Mouse (Mus musculus): Measurements from ENCODE around the gene Rbfox1. TPM values are rescaled to one million over a fixed set of nuclear protein-coding genes. Genes with fewer than 3 reads are reported as not detected.

The Rbfox1 gene
- total RNA-seq, 1 experiment from 2014 or later, result not detected

GRCm38 (mm10) chr16:6532077-6532995 is 647.2 kb downstream of the Rbfox1 start:
- no peak for ATAC-seq (replicated peaks; ENCODE audit: low read depth, poor library complexity, severe bottlenecking)

GRCm38 (mm10) chr16:6555776-6556175 is 670.6 kb downstream of the Rbfox1 start:
- no peak for ATAC-seq (replicated peaks; ENCODE audit: low read depth, poor library complexity, severe bottlenecking)

GRCm38 (mm10) chr16:6557726-6558125 is 672.6 kb downstream of the Rbfox1 start:
- no peak for ATAC-seq (replicated peaks; ENCODE audit: low read depth, poor library complexity, severe bottlenecking)

DNA sequence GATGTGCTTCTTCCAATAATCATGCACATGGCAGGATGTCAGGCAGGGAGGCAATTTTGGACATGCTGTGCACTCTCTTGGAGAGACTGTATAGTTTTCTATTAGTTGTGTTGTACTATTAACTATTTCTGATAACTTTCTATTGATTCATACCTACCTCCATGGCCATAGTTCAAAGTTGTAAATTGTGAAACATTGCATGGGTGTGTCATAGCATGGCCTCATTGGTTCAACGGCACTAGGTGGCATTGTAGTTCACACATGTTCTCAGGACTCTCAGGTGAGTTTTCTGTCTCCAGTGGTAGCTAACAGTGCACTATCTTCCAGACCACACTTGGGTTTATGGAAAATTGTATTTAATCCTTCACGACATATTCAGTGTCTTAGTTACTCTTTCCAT is 699.5 kb downstream of the Rbfox1 start:
- ATAC-seq (replicated peaks; ENCODE audit: low read depth, poor library complexity, severe bottlenecking), result no peak

DNA sequence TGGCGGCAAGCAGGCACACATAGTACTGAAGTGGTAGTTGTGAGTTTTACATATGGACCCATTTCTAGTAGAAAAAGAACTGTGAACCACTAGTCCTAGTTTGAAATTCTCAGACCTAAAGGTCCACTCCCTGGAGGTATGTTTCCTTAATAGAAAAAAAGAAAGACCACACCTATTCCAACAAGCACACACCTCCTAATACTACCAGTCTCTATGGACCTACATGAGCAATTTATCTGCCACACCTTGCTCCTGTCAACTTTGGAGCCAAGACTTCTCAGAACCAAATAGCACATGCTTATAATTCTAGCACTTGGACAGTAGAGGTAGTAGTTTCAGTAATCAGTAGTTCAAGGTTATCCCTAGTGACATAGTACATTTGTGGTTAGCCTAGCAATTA is 700.0 kb downstream of the Rbfox1 start:
- ATAC-seq (replicated peaks; ENCODE audit: low read depth, poor library complexity, severe bottlenecking), result no peak

DNA sequence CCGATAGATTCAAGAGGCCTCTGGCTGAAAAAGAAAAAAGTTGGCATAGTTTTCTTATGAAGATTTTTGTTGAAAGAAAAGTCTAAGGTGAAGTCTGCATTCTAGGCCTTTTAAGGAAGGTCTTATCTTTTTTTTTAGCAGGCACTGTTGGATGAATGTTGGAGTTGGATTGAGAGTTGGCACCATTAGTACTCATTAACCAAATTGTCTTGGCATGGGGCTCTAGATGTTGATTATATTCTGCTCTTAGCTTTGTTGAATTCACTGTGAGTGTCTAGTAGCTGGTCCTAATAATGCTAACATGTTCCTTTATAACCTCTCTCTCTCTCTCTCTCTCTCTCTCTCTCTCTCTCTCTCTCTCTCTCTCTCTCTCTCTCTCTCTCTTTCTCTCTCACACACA is 731.4 kb downstream of the Rbfox1 start:
- ATAC-seq (replicated peaks; ENCODE audit: low read depth, poor library complexity, severe bottlenecking), result no peak

DNA sequence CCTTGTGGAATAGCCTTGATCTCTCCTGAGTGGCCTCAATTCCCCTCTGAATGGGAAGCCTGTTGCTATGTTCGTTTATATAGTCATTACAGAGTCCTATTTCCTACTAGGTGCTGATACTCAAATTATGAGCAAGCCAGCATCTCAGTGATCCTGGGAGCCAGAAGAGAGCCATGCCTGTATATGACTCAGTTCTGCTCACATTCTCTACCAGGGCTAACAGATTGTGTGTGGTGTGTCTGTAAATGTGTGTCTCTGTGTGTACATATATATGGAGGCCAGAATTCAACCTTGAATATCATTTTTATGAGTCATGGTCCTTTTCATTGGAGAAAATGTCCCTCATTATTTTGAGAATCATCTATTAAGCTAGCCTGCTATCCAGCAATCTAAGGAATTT is 755.2 kb downstream of the Rbfox1 start:
- no peak for ATAC-seq (replicated peaks; ENCODE audit: low read depth, poor library complexity, severe bottlenecking)

DNA sequence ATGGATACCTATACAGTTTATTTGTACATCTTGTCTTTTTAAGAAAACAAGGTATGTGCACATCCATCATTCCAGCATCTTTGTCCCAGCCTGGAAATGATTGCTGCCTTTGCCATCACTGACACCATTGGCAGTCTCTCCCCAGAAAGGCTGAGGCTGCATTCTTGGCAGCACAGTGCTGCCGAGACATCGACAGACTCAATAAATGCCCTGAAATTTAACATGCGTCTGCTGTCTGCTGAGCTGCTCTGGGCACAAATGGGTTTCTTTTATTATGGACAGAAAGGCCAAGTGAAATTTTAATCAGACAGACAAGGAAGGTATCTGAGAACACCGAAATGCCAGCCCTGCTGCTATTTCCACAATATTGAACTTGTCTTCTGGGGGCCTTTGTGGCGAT is 761.8 kb downstream of the Rbfox1 start:
- ATAC-seq (replicated peaks; ENCODE audit: low read depth, poor library complexity, severe bottlenecking), result no peak

DNA sequence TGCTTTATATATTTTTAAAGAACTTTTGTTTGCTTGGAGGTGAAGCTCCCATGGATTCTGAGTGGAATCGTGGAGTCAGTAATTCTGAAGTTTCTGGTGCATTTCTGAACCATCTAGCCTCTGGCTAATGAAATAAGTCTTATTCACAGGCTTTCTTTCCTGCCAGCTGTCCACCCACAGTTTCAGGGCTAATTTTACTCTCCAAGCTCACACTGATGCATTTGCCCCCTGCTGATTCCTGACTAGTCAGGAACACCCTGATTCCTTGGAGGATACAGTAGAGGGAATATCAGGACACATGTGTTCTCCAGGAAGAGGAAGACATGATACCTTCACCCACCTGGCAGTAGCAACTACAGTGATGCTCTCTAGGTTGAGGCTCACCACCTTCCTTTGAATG is 763.6 kb downstream of the Rbfox1 start:
- no peak for ATAC-seq (replicated peaks; ENCODE audit: low read depth, poor library complexity, severe bottlenecking)

- no peak for ATAC-seq (replicated peaks; ENCODE audit: low read depth, poor library complexity, severe bottlenecking)
These were observed 773.4 kb downstream of the Rbfox1 start for GRCm38 (mm10) chr16:6658594-6658993.

- ATAC-seq (replicated peaks; ENCODE audit: low read depth, poor library complexity, severe bottlenecking), result no peak
These were observed 801.1 kb downstream of the Rbfox1 start for GRCm38 (mm10) chr16:6686076-6686757.

DNA sequence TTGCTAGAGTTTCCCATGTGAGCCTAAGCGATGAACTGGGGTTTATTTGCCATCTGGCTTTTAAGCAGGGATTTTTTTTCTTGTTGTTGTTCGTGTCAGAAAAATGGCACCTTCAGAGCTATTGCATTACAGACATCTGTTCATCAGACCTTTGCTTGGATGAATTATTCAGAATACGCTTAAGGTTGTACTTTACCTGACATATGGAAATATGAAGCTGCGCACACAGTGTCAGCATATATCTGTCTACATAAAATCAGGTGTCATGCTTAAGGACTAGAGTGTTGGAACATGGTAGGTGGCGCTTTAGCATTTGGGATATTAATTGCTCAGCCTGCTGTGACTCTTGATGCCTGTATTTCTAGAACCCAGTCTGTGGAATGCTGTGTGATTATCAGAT is 819.7 kb downstream of the Rbfox1 start:
- ATAC-seq (replicated peaks; ENCODE audit: low read depth, poor library complexity, severe bottlenecking), result no peak

- ATAC-seq (replicated peaks; ENCODE audit: low read depth, poor library complexity, severe bottlenecking), result no peak
These were observed 827.2 kb downstream of the Rbfox1 start for GRCm38 (mm10) chr16:6712341-6712740.

GRCm38 (mm10) chr16:6715245-6715644 is 830.1 kb downstream of the Rbfox1 start:
- ATAC-seq (replicated peaks; ENCODE audit: low read depth, poor library complexity, severe bottlenecking), result no peak

GRCm38 (mm10) chr16:6716214-6716911 is 831.2 kb downstream of the Rbfox1 start:
- no peak for ATAC-seq (replicated peaks; ENCODE audit: low read depth, poor library complexity, severe bottlenecking)

DNA sequence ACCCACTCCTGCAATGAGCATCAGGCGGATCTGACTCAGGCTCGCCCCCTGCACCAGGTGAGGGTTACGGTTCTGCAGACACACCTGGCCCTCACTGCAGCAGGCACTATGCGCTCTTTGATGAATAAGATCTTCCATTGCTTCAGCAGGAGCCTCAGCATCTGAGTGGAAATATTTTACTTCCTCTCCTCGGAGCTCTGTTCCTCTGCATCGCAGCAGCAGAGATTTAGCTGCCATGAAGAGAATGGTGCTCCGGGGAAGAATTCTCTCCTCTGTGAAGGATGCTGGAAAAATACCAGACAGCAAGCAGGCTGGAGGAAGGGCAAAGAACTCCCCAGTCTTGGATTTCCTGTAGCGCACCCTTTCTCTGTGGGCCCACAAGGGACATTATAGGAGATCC is 833.9 kb downstream of the Rbfox1 start:
- no peak for ATAC-seq (replicated peaks; ENCODE audit: low read depth, poor library complexity, severe bottlenecking)

GRCm38 (mm10) chr16:6732646-6733045 is 847.5 kb downstream of the Rbfox1 start:
- ATAC-seq (replicated peaks; ENCODE audit: low read depth, poor library complexity, severe bottlenecking), result no peak

- ATAC-seq (replicated peaks; ENCODE audit: low read depth, poor library complexity, severe bottlenecking), result no peak
These were observed 848.3 kb downstream of the Rbfox1 start for GRCm38 (mm10) chr16:6733427-6733826.

DNA sequence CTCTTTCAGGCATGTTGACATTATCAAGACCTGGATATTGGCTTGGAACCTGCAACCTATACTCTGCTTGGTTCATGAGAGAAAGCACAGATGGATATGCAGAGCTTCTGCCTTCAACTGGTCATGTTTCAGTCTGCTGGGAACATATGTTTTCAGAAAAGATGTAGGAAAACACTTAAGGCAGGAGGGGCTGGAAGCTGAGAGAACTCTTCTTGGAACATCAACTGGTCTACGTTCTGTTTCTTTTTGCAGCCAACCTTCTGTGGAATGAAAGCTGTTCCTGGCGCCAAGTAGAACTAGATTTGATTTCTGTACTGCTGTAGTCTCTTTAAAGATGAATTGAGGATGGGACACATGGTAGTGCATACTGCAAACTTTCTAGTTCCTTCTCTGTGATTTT is 851.4 kb downstream of the Rbfox1 start:
- no peak for ATAC-seq (replicated peaks; ENCODE audit: low read depth, poor library complexity, severe bottlenecking)

DNA sequence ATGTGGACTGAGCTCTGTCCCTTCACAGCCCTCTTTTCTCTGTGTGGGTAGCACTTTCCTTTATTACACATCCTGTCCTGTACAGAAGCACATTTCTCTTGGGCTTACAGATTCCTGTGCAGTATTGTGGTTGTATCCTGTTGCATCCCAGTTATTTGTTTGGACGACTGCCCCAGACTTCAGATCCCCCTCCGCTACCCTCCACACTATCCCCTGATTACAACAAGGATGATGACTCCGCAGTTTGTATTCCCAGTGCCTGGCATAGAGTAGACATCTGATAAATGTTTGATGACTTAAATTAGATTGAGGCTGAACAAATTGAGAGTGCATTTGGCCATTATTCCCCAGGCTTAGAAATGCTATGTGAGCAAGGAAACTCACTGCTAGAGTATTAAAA is 851.8 kb downstream of the Rbfox1 start:
- no peak for ATAC-seq (replicated peaks; ENCODE audit: low read depth, poor library complexity, severe bottlenecking)

DNA sequence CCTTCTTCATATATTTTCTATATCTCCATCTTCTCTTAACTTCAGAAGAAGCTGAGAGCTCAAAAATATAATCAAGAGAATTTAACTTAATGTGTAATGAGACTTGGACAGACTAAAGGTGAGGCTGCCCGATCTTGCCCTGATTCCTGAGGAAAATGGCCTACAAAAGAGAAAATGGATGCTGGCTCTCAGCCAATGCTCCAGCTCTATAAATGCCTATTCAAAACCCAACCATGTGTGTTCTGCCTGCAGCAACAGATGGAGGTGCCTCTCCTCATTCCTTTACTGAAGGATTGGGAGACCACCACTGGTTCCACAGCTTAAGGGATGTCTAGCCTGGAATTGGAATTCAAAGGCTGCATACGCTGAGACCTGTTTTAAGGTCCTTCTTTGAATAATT is 861.0 kb downstream of the Rbfox1 start:
- no peak for ATAC-seq (replicated peaks; ENCODE audit: low read depth, poor library complexity, severe bottlenecking)
